Mouse (Mus musculus) layer of hippocampus, adult 9-10 months (tissue): ENCODE measurements around the gene Eml1.

Experiments
- DNase-seq: peaks from one replicate; pipeline ENCODE4 v3.0.0; 2022; ENCODE audit warnings: low spot score

The Eml1 gene

DNA sequence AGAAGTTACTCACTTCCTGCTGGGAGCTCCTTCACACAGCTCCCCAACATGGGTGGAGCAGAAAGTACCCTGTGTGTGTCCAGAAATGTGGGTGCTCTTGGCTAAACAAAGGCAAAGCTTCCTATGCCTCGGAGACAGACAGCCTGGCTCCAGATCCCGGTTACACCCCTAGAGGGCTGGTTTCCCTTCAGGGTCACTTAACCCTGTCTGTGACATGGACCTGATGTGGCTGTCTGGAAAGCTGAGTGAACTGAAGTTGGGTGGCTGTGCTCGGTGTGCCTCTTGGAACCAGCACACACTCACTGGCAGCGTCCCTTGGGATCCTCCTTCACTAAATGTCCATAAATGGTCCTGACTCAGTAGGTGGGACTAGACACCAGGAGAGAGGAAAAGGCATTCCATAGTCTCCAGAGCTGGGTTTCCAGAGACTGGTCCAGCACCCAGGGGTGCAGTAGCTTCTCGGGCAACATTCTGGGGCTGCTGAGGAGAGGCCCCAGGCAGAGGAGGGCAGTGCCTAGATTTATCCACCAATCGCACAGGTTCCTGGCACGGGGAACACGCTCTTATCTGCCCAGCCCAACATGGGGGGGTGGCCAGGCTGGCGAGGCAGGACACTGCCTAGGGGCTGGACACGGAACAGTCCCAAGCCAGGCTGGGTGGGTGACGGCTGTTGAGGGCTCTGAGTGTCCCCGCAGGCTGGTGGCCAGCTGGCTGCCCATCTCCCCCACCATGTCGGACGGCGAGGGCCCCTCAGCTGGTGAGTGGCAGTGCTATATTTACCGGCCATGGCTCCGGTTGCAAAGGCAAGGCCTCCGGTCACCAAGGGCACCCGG is at the start of gene Eml1:
Gene Eml1, plus strand, starts transcription at position 362 of the 833 bp plus-strand sequence.
- no peak for DNase-seq

DNA sequence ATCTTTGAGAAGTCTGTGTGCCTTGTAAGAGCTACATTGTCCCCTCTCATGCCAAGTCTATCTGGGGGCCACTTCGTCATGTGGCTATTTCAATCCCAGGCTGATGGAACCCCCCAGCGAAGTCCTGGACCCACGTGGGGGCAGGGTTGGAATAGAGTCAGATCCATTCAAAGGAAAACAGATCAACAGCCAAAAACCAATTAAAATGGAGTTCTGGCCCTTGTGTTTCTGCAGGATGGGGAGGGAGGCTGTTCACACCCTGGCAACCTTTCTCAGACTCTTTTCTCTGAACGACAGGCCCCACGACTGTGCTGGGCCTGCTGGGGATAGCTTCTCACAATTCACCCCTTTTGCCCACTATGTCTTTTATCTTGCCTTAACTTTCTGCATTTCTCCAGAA is 44.4 kb upstream of the Eml1 start:
- DNase-seq, result no peak

GRCm38 (mm10) chr12:108327889-108328491 is 42.8 kb upstream of the Eml1 start:
- peak; percentile 45 for DNase-seq

GRCm38 (mm10) chr12:108333056-108333455 is 37.7 kb upstream of the Eml1 start:
- DNase-seq, result peak; percentile 63

GRCm38 (mm10) chr12:108333481-108333882 is 37.3 kb upstream of the Eml1 start:
- DNase-seq, result no peak

- DNase-seq, result peak; percentile 100
Observed at GRCm38 (mm10) chr12:108333895-108334445, 36.8 kb upstream of the Eml1 start, which contains the start of gene Cyp46a1. TSS of gene Cyp46a1 (plus strand) at chr12:108334381.

GRCm38 (mm10) chr12:108334529-108334928 is 36.2 kb upstream of the Eml1 start:
- no peak for DNase-seq

GRCm38 (mm10) chr12:108338572-108339190 is 32.1 kb upstream of the Eml1 start:
- DNase-seq, result no peak

- DNase-seq, result no peak
Observed at GRCm38 (mm10) chr12:108348151-108348550, 22.6 kb upstream of the Eml1 start.

- DNase-seq, result no peak
Observed at GRCm38 (mm10) chr12:108349026-108349425, 21.7 kb upstream of the Eml1 start.

- no peak for DNase-seq
Observed at GRCm38 (mm10) chr12:108350931-108351330, 19.8 kb upstream of the Eml1 start.

DNA sequence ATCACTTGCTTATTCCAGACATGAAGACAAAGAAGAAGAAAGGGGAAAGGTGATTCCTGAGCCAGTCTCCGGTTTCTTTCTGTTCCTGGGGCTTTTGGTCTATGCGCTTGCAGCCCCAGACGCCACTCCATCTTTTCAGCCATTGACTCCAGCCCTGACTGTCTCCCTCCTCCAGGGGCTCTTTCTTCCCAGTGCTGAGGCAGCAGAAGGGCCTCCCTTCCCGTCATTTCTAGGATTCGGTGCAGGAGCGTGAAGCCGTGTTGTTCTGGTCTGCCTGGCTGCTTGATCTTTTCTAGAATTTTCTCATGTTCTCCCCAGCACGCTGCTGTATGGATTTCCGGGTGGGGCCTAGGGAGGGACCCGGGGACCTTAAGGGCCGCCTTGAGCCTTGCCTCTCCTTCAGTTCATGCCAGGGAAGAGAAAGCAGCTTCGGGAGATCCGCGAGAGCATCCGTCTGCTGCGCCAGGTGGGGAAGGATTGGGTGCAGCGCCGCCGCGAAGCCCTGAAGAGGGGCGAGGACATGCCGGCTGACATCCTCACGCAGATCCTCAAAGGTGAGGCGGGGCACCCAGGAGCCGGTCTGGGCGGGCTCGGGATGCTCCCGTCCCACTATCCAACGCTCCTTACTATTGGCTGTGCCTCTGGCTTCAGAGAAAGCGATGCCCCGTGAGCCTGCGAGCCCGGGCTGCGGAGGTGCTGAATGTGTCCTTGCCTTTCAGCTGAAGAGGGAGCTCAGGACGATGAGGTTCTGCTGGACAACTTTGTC is 18.2 kb upstream of the Eml1 start:
- DNase-seq, result no peak

GRCm38 (mm10) chr12:108354284-108354683 is 16.5 kb upstream of the Eml1 start:
- DNase-seq, result no peak

GRCm38 (mm10) chr12:108355271-108355670 is 15.5 kb upstream of the Eml1 start:
- no peak for DNase-seq

DNA sequence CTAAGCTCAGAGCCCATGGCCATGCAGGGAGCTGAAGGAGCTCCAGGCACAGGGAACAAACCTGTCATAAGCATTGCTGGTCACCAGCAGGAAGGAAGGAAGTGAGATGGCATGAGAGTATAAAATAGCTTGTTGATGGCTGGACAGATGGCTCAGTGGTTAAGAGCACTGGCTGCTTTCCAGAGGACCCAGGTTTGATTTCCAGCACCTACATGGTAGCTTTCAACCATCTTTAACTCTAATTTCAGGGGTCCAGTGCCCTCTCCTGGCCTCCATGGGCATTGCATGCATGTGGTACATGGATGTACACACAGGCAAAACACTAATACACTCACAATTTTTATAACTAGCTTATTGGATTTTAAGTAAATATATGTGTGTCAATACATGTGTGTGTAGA is 14.8 kb upstream of the Eml1 start:
- DNase-seq, result no peak

GRCm38 (mm10) chr12:108363796-108364195 is 7.0 kb upstream of the Eml1 start:
- DNase-seq, result peak; percentile 79

DNA sequence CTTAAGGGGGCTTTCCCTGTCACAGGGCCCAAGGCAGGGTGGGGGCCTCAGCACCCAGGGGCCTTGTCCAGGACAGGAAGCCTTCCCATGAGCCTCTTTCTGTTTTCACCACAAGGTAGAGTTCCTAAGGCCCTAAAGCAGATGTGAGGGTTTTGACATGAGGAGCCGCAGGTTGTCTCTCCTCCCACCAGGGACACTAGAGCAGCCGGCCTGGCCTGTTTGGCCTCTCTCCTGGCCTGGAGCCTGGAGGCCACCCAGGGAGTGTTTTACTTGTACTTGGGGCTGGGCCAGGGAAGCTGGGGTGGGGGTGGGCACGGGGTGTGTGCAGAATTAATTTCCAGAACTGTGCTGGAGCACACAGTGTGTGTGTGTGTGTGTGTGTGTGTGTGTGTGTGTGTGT is 5.4 kb upstream of the Eml1 start:
- no peak for DNase-seq

DNA sequence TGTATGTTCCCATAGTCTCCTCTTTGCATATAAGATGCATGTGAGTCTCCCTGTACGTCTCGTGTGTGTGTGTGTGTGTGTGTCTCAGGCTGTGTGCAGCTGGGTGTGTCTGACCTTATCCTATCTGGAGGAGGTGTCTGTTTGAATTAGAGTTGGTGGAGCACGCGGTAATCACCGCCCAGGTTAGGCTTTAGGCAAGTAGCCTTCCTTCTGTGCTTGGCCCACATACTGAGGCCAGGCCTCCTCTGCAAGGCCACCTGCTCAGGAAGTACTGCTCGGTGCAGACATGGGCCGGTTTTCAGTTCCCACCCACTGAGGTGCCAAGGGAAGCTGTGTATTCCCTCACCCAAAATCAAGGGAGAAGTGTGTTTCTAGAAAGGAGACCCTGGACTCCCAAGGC is 4.9 kb upstream of the Eml1 start:
- DNase-seq, result no peak

DNA sequence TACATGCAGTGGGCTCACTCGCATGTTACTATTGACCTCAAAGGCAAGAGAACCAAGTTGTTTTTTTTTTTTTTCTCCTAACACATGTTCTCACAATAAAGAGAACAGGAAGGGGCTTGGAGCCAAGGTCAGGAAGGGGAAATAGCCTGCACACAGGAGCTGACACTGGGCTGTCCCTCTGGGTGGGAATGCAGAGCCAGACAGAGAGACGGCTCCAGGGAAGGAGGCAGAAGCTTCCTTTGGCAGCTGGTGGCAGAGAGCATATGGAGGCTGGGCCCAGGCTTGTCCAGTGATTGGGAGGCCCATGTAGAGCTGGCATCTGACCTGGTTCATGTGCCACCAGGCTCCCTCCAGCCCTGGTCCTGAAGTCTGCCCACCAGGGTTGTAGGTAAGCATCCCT is 2.8 kb upstream of the Eml1 start:
- no peak for DNase-seq

DNA sequence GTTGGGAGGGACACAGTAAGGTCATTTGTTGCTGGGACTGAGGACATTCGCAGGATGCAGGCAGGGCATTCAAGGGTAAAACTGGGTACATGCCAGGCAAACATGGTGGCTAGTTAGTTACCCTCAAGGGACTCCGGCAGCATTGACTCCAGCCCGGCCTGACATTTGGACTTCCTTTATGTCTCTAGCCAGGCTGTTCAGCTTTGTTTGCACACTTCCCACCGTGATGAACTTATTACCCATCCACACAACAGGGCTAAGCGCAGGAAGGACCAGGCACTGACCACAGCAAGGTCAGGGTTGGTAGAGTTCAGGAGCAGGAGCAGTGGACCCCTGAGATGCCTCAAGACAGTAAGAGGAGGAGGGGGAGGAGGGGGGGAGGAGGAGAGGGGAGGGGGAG is 1.8 kb upstream of the Eml1 start:
- DNase-seq, result no peak

- DNase-seq, result no peak
Observed at GRCm38 (mm10) chr12:108371429-108371765, 640 bp downstream of the Eml1 start.

GRCm38 (mm10) chr12:108372241-108372640 is 1.5 kb downstream of the Eml1 start:
- DNase-seq, result no peak
